Mouse (Mus musculus): ENCODE results near the gene Slc7a7.

The Slc7a7 gene

DNA sequence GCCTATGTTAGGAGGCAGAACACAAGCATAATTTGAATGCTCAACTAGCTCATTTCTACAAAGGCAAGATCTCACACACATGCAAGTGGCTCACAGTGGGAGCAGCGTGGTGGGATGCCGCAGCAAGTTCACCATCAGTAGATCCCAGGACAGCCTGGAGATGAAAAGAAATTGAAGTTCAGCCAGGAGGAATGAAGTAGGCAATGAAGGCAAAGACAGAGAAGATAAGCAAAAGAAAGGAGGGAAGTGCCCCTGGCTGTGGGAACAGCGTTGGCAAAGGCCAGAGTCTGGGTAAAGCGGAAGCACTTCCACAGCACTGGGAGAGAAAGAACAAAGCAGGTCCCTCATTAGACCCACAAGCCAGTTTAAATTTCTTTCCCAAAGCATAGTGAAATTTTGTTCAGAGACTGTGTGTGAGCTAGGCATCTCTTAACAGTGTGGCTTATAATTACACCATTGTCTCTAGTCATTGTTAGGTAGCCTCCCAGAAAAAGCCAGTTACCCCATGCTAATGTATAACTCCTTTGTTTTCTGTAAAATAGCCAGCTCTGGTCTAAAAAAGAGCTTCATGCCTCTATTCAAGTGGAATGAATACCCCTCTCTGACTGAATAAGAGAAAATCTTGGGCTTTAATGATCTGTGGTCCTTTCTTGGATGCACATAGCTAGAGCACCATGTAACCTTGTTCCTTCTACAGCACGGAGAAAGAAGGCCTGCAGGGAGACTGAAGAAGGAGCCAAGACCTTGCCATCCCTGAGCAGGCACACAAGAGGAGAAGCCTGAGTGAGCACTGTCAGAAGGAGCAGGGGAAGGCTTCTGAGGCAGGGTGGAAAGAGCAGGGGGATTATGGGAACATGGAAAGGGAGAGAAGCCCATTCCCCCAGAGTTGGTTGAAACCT, 85.2 kb downstream of the Slc7a7 start:
- in situ Hi-C loops (cut with MseI, MboI) = loop anchor here (10.0 to 25.0 kb wide), 2 partner anchors 88 to 270 kb away; no protein-coding TSS in a partner anchor

DNA sequence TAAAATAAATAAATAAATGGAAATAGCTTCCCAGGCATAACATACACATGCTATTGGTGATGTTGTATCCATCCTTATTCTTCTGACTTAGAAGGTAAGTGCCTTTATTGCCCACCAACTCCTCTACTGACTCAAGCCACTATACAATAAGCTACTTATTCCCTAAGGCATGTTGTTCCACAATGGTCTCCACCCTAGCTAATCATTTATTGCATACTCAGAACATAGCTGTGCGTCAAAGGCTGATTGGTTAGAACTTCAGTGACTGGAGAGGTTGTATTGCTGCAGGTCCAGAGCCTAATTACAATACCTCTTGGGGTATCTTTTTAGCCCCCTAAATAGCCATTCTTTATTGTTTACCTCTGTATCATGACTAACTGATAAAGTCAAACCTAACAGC, 86.4 kb downstream of the Slc7a7 start:
- in situ Hi-C loops (cut with MseI, MboI) = loop anchor here (10.0 to 25.0 kb wide), 2 partner anchors 86 to 269 kb away; no protein-coding TSS in a partner anchor

DNA sequence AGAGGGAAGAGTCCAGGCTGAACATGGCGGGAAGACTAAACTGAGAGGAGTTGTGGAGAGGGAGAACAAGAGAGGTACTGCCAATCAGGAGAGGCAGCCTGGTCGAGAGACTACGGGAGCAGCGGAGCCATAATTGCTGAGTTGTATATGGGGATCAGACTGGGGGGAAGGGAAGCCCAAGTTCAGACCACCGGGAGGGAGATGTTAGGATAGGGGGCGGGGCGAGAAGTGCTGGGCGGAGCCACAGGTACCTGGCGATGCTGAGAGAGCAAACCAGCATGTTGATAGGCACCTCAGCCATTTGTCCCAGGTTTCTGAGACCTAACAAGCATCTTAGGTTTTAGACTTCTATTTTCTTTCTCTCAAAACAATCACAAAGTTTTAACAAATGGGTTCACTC, 88.4 kb downstream of the Slc7a7 start:
- in situ Hi-C loops (cut with MseI, MboI) = loop anchor here (25.0 kb wide), 1 partner anchor 267 kb away; no protein-coding TSS in a partner anchor

DNA sequence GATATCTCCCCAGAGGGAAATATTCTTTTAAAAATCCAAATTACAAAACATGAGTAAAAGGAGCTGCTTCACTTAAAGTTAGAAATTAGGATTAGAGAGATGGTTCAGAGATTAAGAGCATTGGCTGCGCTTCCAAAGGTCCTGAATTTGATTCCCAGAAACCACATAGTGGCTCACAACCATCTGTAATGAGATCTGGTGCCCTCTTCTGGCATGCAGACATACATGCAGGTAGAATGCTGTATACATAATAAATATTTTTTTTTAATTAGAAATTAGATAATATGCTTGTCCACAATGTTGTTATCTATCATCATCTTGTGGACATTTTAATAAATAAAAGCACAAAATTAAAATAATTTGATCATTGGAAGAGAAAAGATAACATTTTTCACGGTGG, 89.0 kb downstream of the Slc7a7 start:
- in situ Hi-C loops (cut with MseI, MboI) = loop anchor here (25.0 kb wide), 1 partner anchor 266 kb away; no protein-coding TSS in a partner anchor

DNA sequence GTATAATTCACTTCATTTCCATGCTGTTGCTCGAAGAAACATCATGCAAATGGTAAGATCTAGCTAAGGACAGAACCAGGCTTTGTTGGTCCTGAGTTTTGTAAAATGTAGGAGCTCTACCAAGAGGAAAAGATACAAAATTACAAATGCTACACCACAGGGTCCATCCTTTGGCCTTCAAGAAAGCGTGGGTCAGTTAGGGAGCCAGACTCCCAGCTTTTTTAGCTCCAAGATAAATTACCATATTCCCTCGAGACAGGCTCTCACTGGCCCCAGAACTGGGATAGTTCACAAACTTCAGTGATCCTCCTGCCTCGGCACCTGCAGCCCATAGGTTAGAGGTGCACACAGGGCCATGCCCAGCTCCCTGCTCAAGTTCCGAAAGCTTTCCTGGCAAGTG, 93.1 kb downstream of the Slc7a7 start:
- in situ Hi-C loops (cut with MseI, MboI) = no loop called here

DNA sequence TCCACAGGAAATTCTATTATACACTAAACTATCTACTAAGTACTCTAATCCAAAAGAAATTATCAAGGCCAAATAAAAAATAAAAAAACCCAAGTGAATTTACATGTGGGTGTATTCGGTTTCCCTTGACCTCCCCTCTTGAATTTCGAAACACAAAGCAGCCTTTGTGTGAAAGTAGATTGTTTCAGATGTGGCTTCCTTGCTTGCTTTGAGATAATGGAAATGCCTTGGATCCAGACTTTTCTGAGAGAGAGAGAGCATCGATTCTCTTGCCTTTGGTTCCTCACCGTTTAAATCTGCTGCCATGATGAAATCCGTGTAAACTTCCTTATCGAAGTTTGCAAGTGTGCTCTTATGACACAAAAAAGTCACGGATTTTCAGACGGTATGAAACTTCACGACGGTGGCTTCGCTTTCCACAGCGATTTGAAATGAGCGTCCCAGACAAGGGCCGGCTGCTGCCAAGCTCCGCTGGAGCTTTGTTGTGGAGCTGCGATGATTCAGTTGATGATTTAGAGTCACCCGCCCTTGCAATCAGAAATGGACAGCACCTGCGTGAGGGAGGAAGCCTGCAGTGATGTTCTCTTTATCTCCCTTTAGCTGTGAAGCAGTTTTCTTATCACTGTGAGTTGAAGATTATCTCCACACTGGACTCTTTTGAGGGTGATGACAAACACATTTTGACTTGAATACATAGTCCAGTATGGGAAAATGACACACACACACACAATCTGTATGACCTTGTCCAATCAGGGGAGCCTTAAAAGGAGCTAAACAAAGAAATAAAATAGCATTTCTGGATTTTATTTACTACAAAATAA, 95.8 kb downstream of the Slc7a7 start:
- in situ Hi-C loops (cut with MseI, MboI) = no loop called here

All from mouse trophoblast stem cell (cell line).